Mouse (Mus musculus) spleen, adult 18-20 months (tissue): ENCODE measurements around the gene Tmem8.

Experiments
- DNase-seq, 2 experiments: peaks; one replicate each; pipeline ENCODE4 v3.0.0; 2022; ENCODE audit warnings: mixed read lengths in 2 of 2

Gene Tmem8

GRCm38 (mm10) chr17:26149056-26149455 is 36.0 kb downstream of the Tmem8 start:
- DNase-seq: no peak

- no peak for DNase-seq
Observed at GRCm38 (mm10) chr17:26151886-26152630, 39.0 kb downstream of the Tmem8 start.

GRCm38 (mm10) chr17:26162736-26163135 is 49.6 kb downstream of the Tmem8 start:
- no peak for DNase-seq

GRCm38 (mm10) chr17:26168039-26168438 is 54.9 kb downstream of the Tmem8 start:
- DNase-seq: peak; percentile 18 to 33
